Mouse (Mus musculus) kidney, postnatal 36 days (tissue): ENCODE data around the gene Gpc5.

ENCODE experiments used
- DNase-seq, 2 experiments: peaks; one replicate each; pipeline ENCODE4 v3.0.0; 2021 to 2022; ENCODE audit warnings: mixed read lengths in 2 of 2

The Gpc5 gene

GRCm38 (mm10) chr14:115551996-115552395 is 460.0 kb downstream of the Gpc5 start:
- no peak for DNase-seq

- no peak for DNase-seq
Observed at GRCm38 (mm10) chr14:115580466-115581255, 488.6 kb downstream of the Gpc5 start.

GRCm38 (mm10) chr14:115581256-115581633 is 489.2 kb downstream of the Gpc5 start:
- no peak for DNase-seq

GRCm38 (mm10) chr14:115600259-115601029 is 508.4 kb downstream of the Gpc5 start:
- DNase-seq, result peak; percentile 7 to 26

- DNase-seq, result no peak
Observed at GRCm38 (mm10) chr14:115614154-115614553, 522.1 kb downstream of the Gpc5 start.

- DNase-seq, result no peak
Observed at GRCm38 (mm10) chr14:115616305-115616704, 524.3 kb downstream of the Gpc5 start.

GRCm38 (mm10) chr14:115616846-115617245 is 524.8 kb downstream of the Gpc5 start:
- DNase-seq, result peak in 1 of 2 experiments; percentile 23

- DNase-seq, result peak; percentile 20 to 33
Observed at GRCm38 (mm10) chr14:115620473-115620872, 528.5 kb downstream of the Gpc5 start.

GRCm38 (mm10) chr14:115631160-115631898 is 539.3 kb downstream of the Gpc5 start:
- DNase-seq, result no peak

GRCm38 (mm10) chr14:115633311-115633710 is 541.3 kb downstream of the Gpc5 start:
- no peak for DNase-seq

GRCm38 (mm10) chr14:115679875-115680274 is 587.9 kb downstream of the Gpc5 start:
- no peak for DNase-seq

- DNase-seq, result no peak
Observed at GRCm38 (mm10) chr14:115746013-115746412, 654.0 kb downstream of the Gpc5 start.

GRCm38 (mm10) chr14:115760241-115760640 is 668.2 kb downstream of the Gpc5 start:
- no peak for DNase-seq

GRCm38 (mm10) chr14:115779382-115780177 is 687.6 kb downstream of the Gpc5 start:
- DNase-seq, result no peak

- DNase-seq, result no peak
Observed at GRCm38 (mm10) chr14:115804751-115805150, 712.7 kb downstream of the Gpc5 start.

- peak; percentile 2 to 42 for DNase-seq
Observed at GRCm38 (mm10) chr14:115819021-115819420, 727.0 kb downstream of the Gpc5 start.

- no peak for DNase-seq
Observed at GRCm38 (mm10) chr14:115821657-115822056, 729.6 kb downstream of the Gpc5 start.

GRCm38 (mm10) chr14:115830485-115830884 is 738.5 kb downstream of the Gpc5 start:
- no peak for DNase-seq

GRCm38 (mm10) chr14:115831219-115831755 is 739.3 kb downstream of the Gpc5 start:
- peak; percentile 47 to 83 for DNase-seq

- no peak for DNase-seq
Observed at GRCm38 (mm10) chr14:115831854-115832625, 740.0 kb downstream of the Gpc5 start.

- no peak for DNase-seq
Observed at GRCm38 (mm10) chr14:115843783-115844182, 751.8 kb downstream of the Gpc5 start.
